Mouse (Mus musculus): ENCODE results near the gene Dnase2b.

- TF ChIP-seq CTCF (IDR thresholded peaks at IDR 0.05; ENCODE audit: low read depth) (no peak), EP300 (IDR thresholded peaks at IDR 0.05; ENCODE audit: low read depth) (no peak)
These were observed 12.9 kb downstream of the Dnase2b start for GRCm38 (mm10) chr3:146602531-146602930.
